Mouse (Mus musculus): ENCODE results near the gene Cypt1. TPM values are rescaled to one million over a fixed set of nuclear protein-coding genes. Genes with fewer than 3 reads are reported as not detected.
A peak's percentile ranks its signal among the peaks of the same experiment; 100 is the strongest.

Cypt1 gene
- polyA plus RNA-seq (2015; fragmentation: Nextera tagmentation; extraction: Ambion mirVana) = not detected in 2 replicates

- ATAC-seq = no peak
- no peak within 1 kb of the TSS for H3K4me3 ChIP-seq (ENCODE audit: low read depth, low read length)
- no peak within 1 kb of the TSS for H3K27ac ChIP-seq (ENCODE audit: low read length)
- TF ChIP-seq CTCF (IDR thresholded peaks at IDR 0.05) = no peak
- TF ChIP-seq EP300 (IDR thresholded peaks at IDR 0.05) = no peak
- no peak within 1 kb of the TSS for H3K9ac ChIP-seq (replicated peaks; ENCODE audit: low read depth)
- 93% methylated on average over 3 of the region's 3 CpGs for WGBS
- H3K4me2 ChIP-seq (replicated peaks; ENCODE audit: low read depth, low read length) = no peak within 1 kb of the TSS
- H3K9me3 ChIP-seq (ENCODE audit: low read length) = no peaks in the 10 kb centered on the region
- no peaks in the 10 kb centered on the region for H3K4me1 ChIP-seq (ENCODE audit: insufficient read depth, low read depth, low read length)
- DNase-seq (ENCODE audit: low spot score) = no peak
- H3K36me3 ChIP-seq (ENCODE audit: insufficient read depth, low read length) = no peaks in the 10 kb centered on the region
- H3K27me3 ChIP-seq (replicated peaks; ENCODE audit: insufficient read depth, low read length) = no peaks in the 10 kb centered on the region
Measured at GRCm38 (mm10) chrX:16522569-16522968, at the start of gene Cypt1. Gene Cypt1 (plus strand): TSS chrX:16522869.

GRCm38 (mm10) chrX:16546806-16547205 lies 24.1 kb downstream of the Cypt1 start:
- H3K27me3 ChIP-seq (replicated peaks; ENCODE audit: insufficient read depth, low read length) = no peaks in the 10 kb centered on the region
- peak; percentile 21 for DNase-seq (ENCODE audit: low spot score)

GRCm38 (mm10) chrX:16557061-16557460 lies 34.4 kb downstream of the Cypt1 start:
- no peak for DNase-seq (ENCODE audit: low spot score)
- no peak overlapping the region for H3K27ac ChIP-seq (ENCODE audit: low read length)
- TF ChIP-seq EP300 (IDR thresholded peaks at IDR 0.05) (no peak), CTCF (IDR thresholded peaks at IDR 0.05) (no peak)
- no peaks in the 10 kb centered on the region for H3K9me3 ChIP-seq (ENCODE audit: low read length)
- WGBS = 23% methylated on average over 1 of the region's 1 CpGs
- no peaks in the 10 kb centered on the region for H3K4me1 ChIP-seq (ENCODE audit: insufficient read depth, low read depth, low read length)
- no peak for ATAC-seq
- H3K27me3 ChIP-seq (replicated peaks; ENCODE audit: insufficient read depth, low read length) = no peaks in the 10 kb centered on the region
- H3K4me2 ChIP-seq (replicated peaks; ENCODE audit: low read depth, low read length) = no peak overlapping the region
- H3K4me3 ChIP-seq (ENCODE audit: low read depth, low read length) = no peak overlapping the region
- H3K36me3 ChIP-seq (ENCODE audit: insufficient read depth, low read length) = no peaks in the 10 kb centered on the region
- no peak overlapping the region for H3K9ac ChIP-seq (replicated peaks; ENCODE audit: low read depth)

More at GRCm38 (mm10) chrX:16546806-16547205, 24.1 kb downstream of the Cypt1 start:
- no peak overlapping the region for H3K27ac ChIP-seq (ENCODE audit: low read length)
- H3K4me3 ChIP-seq (ENCODE audit: low read depth, low read length) = no peak overlapping the region
- no peak overlapping the region for H3K9ac ChIP-seq (replicated peaks; ENCODE audit: low read depth)
- no peaks in the 10 kb centered on the region for H3K4me1 ChIP-seq (ENCODE audit: insufficient read depth, low read depth, low read length)
- ATAC-seq = no peak
- H3K9me3 ChIP-seq (ENCODE audit: low read length) = no peaks in the 10 kb centered on the region
- TF ChIP-seq EP300 (IDR thresholded peaks at IDR 0.05) = no peak
- no peak for TF ChIP-seq CTCF (IDR thresholded peaks at IDR 0.05)
- H3K4me2 ChIP-seq (replicated peaks; ENCODE audit: low read depth, low read length) = no peak overlapping the region
- no peaks in the 10 kb centered on the region for H3K36me3 ChIP-seq (ENCODE audit: insufficient read depth, low read length)

GRCm38 (mm10) chrX:16558501-16558900 lies 35.8 kb downstream of the Cypt1 start:
- ATAC-seq = no peak
- Histone ChIP-seq H3K27ac (ENCODE audit: low read length) (no peak overlapping the region), H3K9ac (replicated peaks; ENCODE audit: low read depth) (no peak overlapping the region), H3K4me2 (replicated peaks; ENCODE audit: low read depth, low read length) (no peak overlapping the region), H3K9me3 (ENCODE audit: low read length) (no peaks in the 10 kb centered on the region), H3K36me3 (ENCODE audit: insufficient read depth, low read length) (no peaks in the 10 kb centered on the region), H3K4me3 (ENCODE audit: low read depth, low read length) (no peak overlapping the region), H3K4me1 (ENCODE audit: insufficient read depth, low read depth, low read length) (no peaks in the 10 kb centered on the region), H3K27me3 (replicated peaks; ENCODE audit: insufficient read depth, low read length) (no peaks in the 10 kb centered on the region)
- TF ChIP-seq EP300 (IDR thresholded peaks at IDR 0.05) (no peak), CTCF (IDR thresholded peaks at IDR 0.05) (no peak)
- DNase-seq (ENCODE audit: low spot score) = no peak

Other genes starting within 250 kb of the Cypt1 start
- gene Maoa, start 96.8 kb downstream of the Cypt1 start, polyA plus RNA-seq (2015; fragmentation: Nextera tagmentation; extraction: Ambion mirVana) = 20.4 and 28.1 TPM in 2 replicates